Mouse (Mus musculus) kidney, adult 18-20 months (tissue): Measurements from ENCODE around the gene Arsb.
A peak's percentile ranks its signal among the peaks of the same experiment; 100 is the strongest.

Experiments
- DNase-seq: peaks from one replicate; pipeline ENCODE4 v3.0.0; 2021

Arsb gene

GRCm38 (mm10) chr13:93895430-93895829, 124.0 kb downstream of the Arsb start:
- DNase-seq = no peak

DNA sequence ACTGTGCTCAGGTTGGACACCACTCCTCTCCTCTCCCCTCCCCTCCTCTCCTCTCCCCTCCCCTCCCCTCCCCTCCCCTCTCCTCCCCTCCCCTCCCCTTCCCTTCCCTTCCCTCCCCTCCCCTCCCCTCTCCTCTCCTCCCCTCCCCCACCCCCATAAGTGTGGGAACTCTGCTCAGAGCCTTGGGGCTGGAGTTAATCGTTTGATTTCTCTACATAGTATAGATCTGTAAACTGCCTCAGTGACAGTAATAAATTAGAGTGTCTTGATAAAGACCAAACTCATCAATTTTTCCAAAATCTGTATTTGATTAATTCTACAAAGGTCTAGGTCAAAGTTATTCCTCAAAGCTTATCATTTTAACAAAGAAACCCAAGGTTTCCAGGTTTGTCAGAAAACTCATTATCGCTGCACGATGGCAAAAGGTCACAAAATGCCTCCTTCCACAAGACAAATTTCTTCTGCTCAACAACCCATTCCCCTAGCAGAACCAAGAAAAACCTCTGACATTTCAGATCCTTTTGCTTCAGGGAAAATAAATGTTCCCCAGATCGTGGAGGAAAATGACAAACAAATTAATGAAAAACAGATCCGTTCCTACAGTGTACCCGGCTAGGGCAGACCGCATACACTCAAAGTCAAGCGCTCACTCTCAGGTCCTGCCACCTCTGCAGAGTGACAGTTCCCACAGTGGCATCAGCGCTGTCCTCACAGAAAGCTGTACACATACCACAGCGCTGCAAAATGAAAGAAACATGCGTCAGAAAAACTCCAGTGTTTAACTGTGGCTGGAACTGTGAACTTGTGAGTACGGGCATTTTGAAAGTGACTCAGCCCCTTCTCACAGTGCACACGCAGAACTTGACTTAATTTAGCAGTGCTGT, 126.8 kb downstream of the Arsb start:
- DNase-seq = no peak

- DNase-seq = no peak
Observed at GRCm38 (mm10) chr13:93899378-93900256, 128.2 kb downstream of the Arsb start.

GRCm38 (mm10) chr13:93900934-93901626, 129.7 kb downstream of the Arsb start:
- no peak for DNase-seq

- DNase-seq = no peak
Observed at GRCm38 (mm10) chr13:93902126-93902525, 130.7 kb downstream of the Arsb start.

DNA sequence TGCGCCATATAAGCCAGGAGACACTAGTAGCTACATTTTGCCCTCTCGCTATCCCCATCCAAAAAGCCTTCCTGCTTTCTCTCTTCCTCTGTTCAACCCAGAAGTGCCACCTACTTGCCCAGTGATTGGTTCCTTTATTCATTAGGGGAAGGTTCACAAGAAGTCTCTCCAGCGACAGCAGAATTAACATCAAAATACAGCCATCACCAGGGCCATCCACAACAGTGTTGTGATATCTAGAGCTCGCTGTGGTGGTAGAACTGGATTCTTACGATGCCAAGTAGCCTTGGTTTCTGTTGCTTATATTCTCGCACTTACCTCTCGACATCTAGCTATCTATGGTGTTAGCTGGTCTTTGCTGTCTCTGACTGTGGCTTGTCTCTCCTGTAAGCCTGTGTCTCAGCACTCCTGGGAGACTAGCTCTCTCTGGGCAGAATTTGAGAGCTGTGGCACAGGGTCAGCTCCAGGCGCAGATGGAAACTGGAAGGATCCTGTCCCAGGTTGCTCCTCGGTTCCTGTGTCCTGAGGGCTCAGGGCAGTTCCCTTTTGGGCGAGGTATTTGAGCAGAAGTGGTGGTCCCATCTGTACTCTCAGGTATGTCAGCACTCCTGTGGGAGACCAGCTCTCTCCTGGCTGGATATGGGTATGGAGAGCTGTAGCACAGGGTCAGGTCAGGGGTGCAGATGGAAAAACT, 135.3 kb downstream of the Arsb start:
- DNase-seq = no peak

- no peak for DNase-seq
Observed at GRCm38 (mm10) chr13:93907971-93908370, 136.5 kb downstream of the Arsb start.

DNA sequence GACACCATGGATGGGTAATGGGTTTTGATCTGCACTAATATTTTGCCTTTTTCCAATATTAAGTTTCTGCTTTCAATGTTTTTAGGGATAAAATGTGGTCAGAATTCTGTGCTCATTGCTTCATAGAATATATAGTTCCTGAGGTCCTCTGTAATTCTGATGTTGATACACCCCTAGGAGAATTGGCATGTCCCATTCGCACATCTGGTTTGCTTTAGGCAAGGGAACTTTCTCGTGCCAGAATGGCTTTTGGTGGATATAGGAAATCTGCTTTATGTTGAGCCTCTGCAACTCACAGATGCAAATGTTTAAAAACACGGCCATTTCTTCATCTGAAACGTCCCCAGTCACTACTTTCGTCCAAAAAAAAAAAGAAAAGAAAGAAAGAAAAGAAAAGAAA, 138.4 kb downstream of the Arsb start:
- no peak for DNase-seq

- DNase-seq = peak; percentile 37
Observed at GRCm38 (mm10) chr13:93911037-93911436, 139.6 kb downstream of the Arsb start.

DNA sequence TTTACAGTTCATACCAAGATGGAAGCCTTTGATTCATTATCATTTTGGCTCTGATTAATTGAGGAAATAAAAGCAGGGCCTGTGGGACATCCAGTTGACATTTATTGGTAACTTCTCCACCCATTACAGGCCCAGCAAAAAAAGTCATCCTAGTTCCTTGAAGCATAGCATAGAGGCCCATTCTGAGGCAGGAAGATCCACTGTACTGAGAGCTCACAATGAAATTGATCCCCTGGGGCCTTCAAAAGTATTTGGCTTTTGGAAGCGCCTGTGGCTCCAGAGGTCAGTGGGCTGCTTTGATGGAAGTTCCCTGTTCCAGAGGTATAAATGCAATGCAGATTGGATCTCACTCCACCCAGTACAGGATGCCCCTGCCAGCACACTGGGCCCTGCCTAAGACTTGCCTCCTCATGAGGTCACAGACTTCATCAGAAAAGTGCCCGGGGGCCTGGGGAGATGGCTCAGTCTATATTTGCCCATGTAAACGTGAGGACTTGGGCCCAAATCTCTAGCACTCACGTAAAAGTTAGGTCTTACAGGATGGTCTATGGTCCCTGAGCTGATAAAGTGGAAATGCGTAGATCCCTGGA, 141.0 kb downstream of the Arsb start:
- no peak for DNase-seq

- no peak for DNase-seq
Observed at GRCm38 (mm10) chr13:93914206-93914605, 142.8 kb downstream of the Arsb start.

DNA sequence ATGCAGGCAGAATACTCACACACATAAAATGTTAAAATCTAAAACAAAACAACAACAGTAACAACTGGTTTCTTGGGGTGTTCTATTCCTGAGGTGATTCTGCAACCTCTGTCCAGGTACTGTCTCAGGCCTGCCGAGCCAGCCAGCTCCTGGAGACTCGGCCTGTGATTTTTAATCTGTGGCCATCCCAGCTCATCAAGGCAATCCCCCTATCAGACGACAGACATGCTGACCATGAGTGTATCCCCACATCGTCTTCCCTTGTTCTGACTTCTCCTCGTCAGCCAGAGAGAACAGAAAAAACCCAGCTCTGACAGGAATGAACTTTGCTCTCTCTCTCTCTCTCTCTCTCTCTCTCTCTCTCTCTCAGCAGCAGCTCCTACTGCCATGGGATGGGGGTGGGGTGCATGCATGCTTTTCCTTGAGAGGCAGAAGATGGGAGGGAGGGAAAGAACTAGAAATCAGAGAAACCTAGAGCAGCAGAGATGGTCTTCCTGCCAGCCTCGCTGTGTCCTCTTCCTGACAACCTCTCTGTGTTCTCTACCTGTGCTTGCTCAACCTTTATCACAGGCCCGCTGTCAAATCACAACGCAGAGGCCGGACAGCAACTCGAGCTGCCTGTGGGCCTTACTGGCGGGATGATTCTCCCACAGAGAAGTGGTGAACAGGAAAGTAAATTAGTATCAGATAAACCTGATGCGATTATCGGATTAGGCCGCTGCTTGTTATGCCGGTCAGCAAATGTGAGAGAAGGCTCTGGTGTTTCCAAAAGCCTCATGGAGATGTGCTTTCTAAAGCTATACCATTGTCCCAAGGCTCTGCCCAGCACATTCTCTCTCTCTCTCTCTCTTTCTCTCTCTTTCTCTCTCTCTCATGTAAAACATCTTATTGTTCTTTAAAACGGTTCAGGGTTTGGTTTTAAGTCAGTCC, 144.5 kb downstream of the Arsb start:
- peak; percentile 28 for DNase-seq

DNA sequence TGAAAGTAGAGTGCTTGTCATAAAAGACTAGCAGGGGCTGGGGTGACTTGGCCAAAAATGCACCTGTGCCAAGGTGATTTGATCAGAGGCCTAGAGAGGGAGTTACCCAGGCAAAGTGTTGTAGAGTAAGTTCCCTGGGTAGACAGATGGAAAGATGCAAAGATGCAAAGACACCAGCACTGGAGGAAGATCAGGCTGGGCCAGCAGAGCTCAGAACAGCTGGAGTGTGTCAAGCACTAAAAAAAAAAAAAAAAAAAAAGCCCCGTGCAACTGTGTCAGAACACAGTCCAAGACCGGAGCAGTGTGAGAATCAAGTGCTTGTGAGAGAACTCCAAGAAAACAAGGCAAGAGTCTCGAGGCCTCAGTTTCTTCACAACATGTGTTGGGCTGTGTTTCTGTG, 148.1 kb downstream of the Arsb start:
- DNase-seq = peak; percentile 2

DNA sequence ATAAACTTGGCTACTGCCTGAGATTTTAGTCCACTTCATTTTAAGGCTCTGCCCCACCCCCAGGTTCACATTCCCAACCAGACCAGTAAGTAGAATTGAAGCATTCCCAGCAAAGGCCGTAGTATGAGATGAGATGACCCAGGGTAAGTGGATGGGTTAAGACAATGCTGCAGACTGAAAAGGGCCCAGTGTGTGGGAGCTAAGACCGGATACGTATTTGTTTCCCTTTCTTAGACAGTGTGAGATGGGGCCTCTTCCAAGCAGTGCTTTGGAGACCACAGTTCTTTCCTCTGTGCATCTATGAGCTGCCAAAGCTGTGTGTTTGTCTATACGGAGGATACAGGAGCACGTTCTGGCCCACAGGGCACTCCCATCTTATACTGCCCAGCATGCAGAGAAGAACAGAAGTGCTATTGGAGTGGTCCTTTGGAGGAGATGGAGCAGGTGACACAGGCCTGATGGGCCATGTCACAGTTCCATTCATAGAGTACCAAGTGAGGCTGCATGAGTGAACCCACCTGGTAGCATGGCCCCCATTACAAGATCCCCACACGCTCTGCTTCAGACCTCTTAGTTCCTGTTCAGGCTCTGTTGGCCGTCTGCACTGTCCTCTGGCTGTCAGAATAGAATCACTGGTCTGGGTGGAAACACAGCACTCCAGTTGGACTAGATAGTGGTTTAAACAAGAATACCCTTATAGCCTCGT, 148.8 kb downstream of the Arsb start:
- no peak for DNase-seq

- no peak for DNase-seq
Observed at GRCm38 (mm10) chr13:93920786-93921300, 149.4 kb downstream of the Arsb start.

DNA sequence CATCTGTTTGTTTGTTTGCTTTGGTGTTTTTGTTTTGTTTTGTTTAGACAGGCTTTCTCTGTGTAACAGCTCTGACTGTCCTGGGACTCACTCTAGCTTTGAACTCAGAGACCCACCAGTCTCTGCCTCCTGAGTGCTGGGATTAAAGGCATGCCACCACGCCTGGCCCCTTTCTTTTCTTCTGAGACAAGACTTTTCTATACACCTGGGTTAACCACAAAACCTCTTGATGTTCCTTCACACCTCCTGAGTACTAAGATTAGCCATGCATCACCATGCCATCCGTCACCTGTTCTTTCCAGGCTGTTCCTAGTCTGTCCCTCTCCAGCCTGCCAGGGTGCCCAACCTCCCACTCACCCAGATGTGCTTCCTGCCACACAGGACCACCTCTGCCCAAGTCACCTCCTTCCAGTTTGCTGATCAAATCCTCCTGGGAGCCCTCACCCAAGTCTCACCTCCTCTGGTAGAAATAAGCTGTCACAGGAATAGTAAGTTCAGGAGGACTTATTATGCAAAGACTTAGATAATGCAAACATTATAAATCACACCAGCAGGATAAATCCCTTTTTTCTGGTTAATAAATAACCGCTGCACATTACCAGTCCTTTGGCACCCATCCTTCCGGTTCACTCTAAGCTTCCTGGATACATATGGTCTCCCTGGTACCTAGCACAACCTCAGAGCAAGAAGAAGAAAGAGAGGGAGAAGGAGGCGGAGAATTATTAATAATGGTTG, 150.6 kb downstream of the Arsb start:
- DNase-seq = no peak

DNA sequence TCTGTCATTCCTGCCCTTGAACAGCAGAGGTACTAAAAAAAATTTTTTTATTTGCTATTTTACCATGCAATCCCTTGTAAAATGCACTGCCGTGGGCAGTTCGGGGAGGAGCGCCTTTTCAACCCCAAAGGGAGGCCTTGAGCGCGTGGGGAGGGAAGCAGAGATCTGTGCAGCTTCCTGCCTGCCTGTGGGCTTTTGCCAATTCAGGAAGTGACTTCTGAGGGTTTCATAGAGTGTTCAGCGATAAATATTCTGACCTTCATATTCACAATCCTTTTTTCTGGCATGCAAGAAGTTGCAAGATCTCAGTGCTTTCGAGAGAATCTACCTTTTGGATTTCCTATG, 151.1 kb downstream of the Arsb start:
- no peak for DNase-seq

DNA sequence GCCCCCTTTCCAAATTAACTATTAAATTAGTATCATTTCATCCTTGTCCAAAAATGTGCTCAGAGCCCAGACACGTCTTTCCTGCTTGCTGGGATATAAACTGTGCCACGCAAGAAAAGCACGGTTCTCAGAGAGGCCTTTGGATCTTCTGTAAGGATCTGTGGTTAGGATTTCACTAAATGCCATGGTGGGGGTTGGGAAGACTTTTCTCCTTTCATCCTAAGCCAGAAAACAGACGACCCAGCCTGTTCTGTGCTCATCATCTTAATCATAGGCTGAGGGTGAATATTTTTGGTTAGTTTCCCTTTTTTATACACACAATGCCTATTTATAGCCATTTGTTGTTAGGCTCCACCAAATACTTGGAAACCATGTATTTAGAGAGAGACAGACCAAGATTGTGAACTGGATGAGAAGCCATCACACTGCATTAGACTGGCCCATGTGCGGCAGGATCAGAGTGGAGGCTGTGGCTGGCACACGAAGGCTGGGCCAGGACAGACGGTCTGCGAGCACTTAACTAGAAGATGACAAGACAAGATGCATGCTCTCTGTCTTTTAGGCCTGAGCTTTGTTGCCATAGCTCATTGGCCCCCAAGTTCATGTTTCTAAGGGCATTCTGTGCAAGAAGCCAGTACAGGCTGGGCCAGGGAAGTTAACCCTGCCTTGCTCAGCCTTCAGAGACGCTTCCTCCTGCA, 153.5 kb downstream of the Arsb start:
- no peak for DNase-seq
